In the genomic region with DNA sequence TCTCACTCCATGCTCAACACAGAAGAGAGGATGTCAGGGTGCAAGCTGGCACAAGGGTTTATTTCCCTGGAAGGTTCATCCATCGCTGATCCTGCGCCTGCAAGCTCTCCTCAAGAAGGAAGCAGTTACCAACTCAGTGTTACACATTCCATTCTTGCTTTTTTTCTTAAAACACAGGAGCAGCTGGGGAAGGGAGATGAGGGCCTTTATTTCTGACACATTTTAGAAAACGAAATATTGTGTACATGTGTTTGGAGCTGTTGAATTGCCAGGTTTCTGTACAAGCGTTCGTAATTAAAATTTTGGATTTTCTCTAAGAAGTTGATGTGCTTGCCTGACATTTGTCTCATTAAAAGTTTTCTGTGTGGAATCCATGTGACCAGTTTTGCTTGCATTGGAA, we compare ENCODE assay signal across 15 mouse cellular contexts.
DNase-seq lines count a peak whose midpoint lies in the region; ATAC-seq lines count a peak whose summit lies in the region.
"Had no signal": no experiment of that assay in that cellular context is flagged by ENCODE, and none has a peak within 500 bp of the region (broad histone marks: within the 10 kb centered on the region; RNA-seq: fewer than 3 reads in every experiment).

No protein-coding gene starts in this region.

- WGBS in heart, embryonic 10.5 days = 90% methylated on average over 5 of the region's 5 CpGs
- 89% methylated on average over 5 of the region's 5 CpGs for WGBS in hindbrain, embryonic 14.5 days
- WGBS in hindbrain, embryonic 10.5 days = 91% methylated on average over 5 of the region's 5 CpGs
- WGBS in neural tube, embryonic 13.5 days = 95% methylated on average over 5 of the region's 5 CpGs
- WGBS in neural tube, embryonic 15.5 days = 90% methylated on average over 5 of the region's 5 CpGs

- no peak overlapping the region for H3K4me2 ChIP-seq in hindbrain, embryonic 14.5 days (replicated peaks)
- H3K4me2 ChIP-seq in neural tube, embryonic 13.5 days = no peak overlapping the region
- no peak overlapping the region for H3K4me2 ChIP-seq in neural tube, embryonic 15.5 days
- H3K4me2 ChIP-seq: embryonic facial prominence, embryonic 12.5 days; midbrain, embryonic 15.5 days had no signal

- no peak for ATAC-seq in hindbrain, embryonic 14.5 days (ENCODE audit: low FRiP score)
- no peak for ATAC-seq in neural tube, embryonic 13.5 days (ENCODE audit: low read depth)
- ATAC-seq in neural tube, embryonic 15.5 days (ENCODE audit: low FRiP score) = no peak
- ATAC-seq: liver, postnatal 0 days; midbrain, embryonic 15.5 days had no signal

- peak overlapping the region; percentile 78 for H3K27ac ChIP-seq in heart, embryonic 10.5 days
- H3K27ac ChIP-seq in hindbrain, embryonic 14.5 days = 0 out of 2 replicates have a peak overlapping the region, but pooled peaks have one; percentile 32
- H3K27ac ChIP-seq in hindbrain, embryonic 10.5 days = no peak overlapping the region
- H3K27ac ChIP-seq in neural tube, embryonic 13.5 days (replicated peaks) = peak overlapping the region; percentile 42
- H3K27ac ChIP-seq in neural tube, embryonic 15.5 days (replicated peaks) = 0 out of 2 replicates have a peak overlapping the region, but pooled peaks have one; percentile 1
- H3K27ac ChIP-seq: embryonic facial prominence, embryonic 12.5 days; midbrain, embryonic 15.5 days had no signal

- no peak overlapping the region for H3K9ac ChIP-seq in hindbrain, embryonic 14.5 days
- no peak overlapping the region for H3K9ac ChIP-seq in neural tube, embryonic 13.5 days
- H3K9ac ChIP-seq in neural tube, embryonic 15.5 days (replicated peaks) = no peak overlapping the region
- H3K9ac ChIP-seq: embryonic facial prominence, embryonic 12.5 days; liver, postnatal 0 days; midbrain, embryonic 15.5 days had no signal

- no peak overlapping the region for H3K4me3 ChIP-seq in heart, embryonic 10.5 days
- no peak overlapping the region for H3K4me3 ChIP-seq in hindbrain, embryonic 14.5 days (replicated peaks; ENCODE audit: low read length)
- H3K4me3 ChIP-seq in hindbrain, embryonic 10.5 days = no peak overlapping the region
- H3K4me3 ChIP-seq in neural tube, embryonic 13.5 days = no peak overlapping the region
- H3K4me3 ChIP-seq in neural tube, embryonic 15.5 days (replicated peaks) = no peak overlapping the region
- H3K4me3 ChIP-seq: embryonic facial prominence, embryonic 12.5 days; left cerebral cortex, adult 2 months; midbrain, embryonic 15.5 days had no signal

- no peaks in the 10 kb centered on the region for H3K27me3 ChIP-seq in heart, embryonic 10.5 days (ENCODE audit: insufficient read depth, poor library complexity, severe bottlenecking)
- no peaks in the 10 kb centered on the region for H3K27me3 ChIP-seq in hindbrain, embryonic 14.5 days (ENCODE audit: control insufficient read depth, insufficient read depth, low read length)
- H3K27me3 ChIP-seq in hindbrain, embryonic 10.5 days (ENCODE audit: insufficient read depth, poor library complexity, severe bottlenecking) = no peaks in the 10 kb centered on the region
- H3K27me3 ChIP-seq in neural tube, embryonic 13.5 days = no peaks in the 10 kb centered on the region
- H3K27me3 ChIP-seq in neural tube, embryonic 15.5 days (replicated peaks) = no peaks in the 10 kb centered on the region
- H3K27me3 ChIP-seq: embryonic facial prominence, embryonic 12.5 days; midbrain, embryonic 15.5 days had no signal

- H3K4me1 ChIP-seq in heart, embryonic 10.5 days = peaks cover 35% of the 10 kb centered on the region
- peaks cover 26% of the 10 kb centered on the region for H3K4me1 ChIP-seq in hindbrain, embryonic 14.5 days (replicated peaks; ENCODE audit: control insufficient read depth, insufficient read depth, low read length)
- peaks cover 23% of the 10 kb centered on the region for H3K4me1 ChIP-seq in hindbrain, embryonic 10.5 days (replicated peaks)
- H3K4me1 ChIP-seq in neural tube, embryonic 13.5 days (replicated peaks) = peaks cover 54% of the 10 kb centered on the region
- peaks cover 13% of the 10 kb centered on the region for H3K4me1 ChIP-seq in neural tube, embryonic 15.5 days

- H3K36me3 ChIP-seq in heart, embryonic 10.5 days = peaks cover 36% of the 10 kb centered on the region
- H3K36me3 ChIP-seq in hindbrain, embryonic 14.5 days (replicated peaks; ENCODE audit: control insufficient read depth, insufficient read depth) = peaks cover 25% of the 10 kb centered on the region
- peaks cover 44% of the 10 kb centered on the region for H3K36me3 ChIP-seq in hindbrain, embryonic 10.5 days
- peaks cover 38% of the 10 kb centered on the region for H3K36me3 ChIP-seq in neural tube, embryonic 13.5 days
- H3K36me3 ChIP-seq in neural tube, embryonic 15.5 days = peaks cover 21% of the 10 kb centered on the region

- DNase-seq in heart, embryonic 10.5 days (ENCODE audit: low spot score) = no peak
- no peak for DNase-seq in heart, adult 11 months
- no peak for DNase-seq in hindbrain, embryonic 14.5 days (ENCODE audit: low spot score)
- DNase-seq in hindbrain, embryonic 10.5 days (ENCODE audit: low spot score) = no peak
- no peak for DNase-seq in neural tube, embryonic 10.5 days (ENCODE audit: extremely low spot score, low spot score)
- DNase-seq: cerebellum, adult 11 months; gastrocnemius, postnatal 36 days; liver, postnatal 0 days; right cerebral cortex, postnatal 25 days; thymus, adult 2 months had no signal

- H3K9me3 ChIP-seq in heart, embryonic 10.5 days = no peaks in the 10 kb centered on the region
- H3K9me3 ChIP-seq in hindbrain, embryonic 14.5 days (ENCODE audit: control insufficient read depth, low read length) = no peaks in the 10 kb centered on the region
- H3K9me3 ChIP-seq in hindbrain, embryonic 10.5 days = no peaks in the 10 kb centered on the region
- no peaks in the 10 kb centered on the region for H3K9me3 ChIP-seq in neural tube, embryonic 13.5 days
- H3K9me3 ChIP-seq in neural tube, embryonic 15.5 days (replicated peaks) = no peaks in the 10 kb centered on the region
- H3K9me3 ChIP-seq: embryonic facial prominence, embryonic 12.5 days; midbrain, embryonic 15.5 days had no signal
